Mouse (Mus musculus) cortical plate, adult 2 months (tissue): Measurements from ENCODE around the gene Cdk14. TPM values are rescaled to one million over a fixed set of nuclear protein-coding genes. Genes with fewer than 3 reads are reported as not detected.

ENCODE experiments used
- H3K27ac ChIP-seq: fragments of 200-500 bp; 2 replicates; pipeline ENCODE4 v1.5.1; 2012; ENCODE audit warnings: low read length, control low read depth, inconsistent platforms; ENCODE audit not compliant: insufficient read depth
- H3K4me1 ChIP-seq: fragments of 200-500 bp; 2 replicates; pipeline ENCODE4 v1.6.1; 2011; ENCODE audit warnings: low read length; ENCODE audit not compliant: control insufficient read depth, insufficient read depth
- H3K4me3 ChIP-seq: fragments of 200-500 bp; 2 replicates; pipeline ENCODE4 v1.5.1; 2011; ENCODE audit warnings: mild to moderate bottlenecking, low read length, control low read depth; ENCODE audit not compliant: insufficient read depth
- CTCF ChIP-seq: fragments of 200-500 bp; IDR thresholded peaks from 2 replicates; pipeline ENCODE4 v1.5.1; 2011; ENCODE audit warnings: mild to moderate bottlenecking, control low read depth, low read length; ENCODE audit not compliant: insufficient read depth; ENCODE audit errors: extremely low read depth
- POLR2A ChIP-seq: fragments of 200-500 bp; IDR thresholded peaks from 2 replicates; pipeline ENCODE4 v1.6.1; 2011; ENCODE audit warnings: mild to moderate bottlenecking, low read length, control low read depth; ENCODE audit not compliant: insufficient read depth; ENCODE audit errors: extremely low read depth
- polyA plus RNA-seq: library from polyadenylated mRNA; depleted of rRNA; stranded (reverse); fragments of >200 nt; gene quantifications from 2 replicates; pipeline ENCODE4 v1.2.3, GENCODE M21; 2012

Gene Cdk14
- polyA plus RNA-seq, 1 experiment = 89.5 TPM

GRCm38 (mm10) chr5:4991023-4991422 is 429.1 kb downstream of the Cdk14 start:
- Histone ChIP-seq H3K4me1 (peaks cover 17% of the 10 kb centered on the region), H3K27ac (peak overlapping the region; percentile 20), H3K4me3 (no peak overlapping the region)
- TF ChIP-seq CTCF (no peak), POLR2A (no peak)

- Histone ChIP-seq H3K4me3 (no peak overlapping the region), H3K4me1 (peaks cover 17% of the 10 kb centered on the region), H3K27ac (peak overlapping the region; percentile 89)
- TF ChIP-seq CTCF = no peak
- no peak for TF ChIP-seq POLR2A
Measured at GRCm38 (mm10) chr5:4990237-4990636, 429.9 kb downstream of the Cdk14 start.

DNA sequence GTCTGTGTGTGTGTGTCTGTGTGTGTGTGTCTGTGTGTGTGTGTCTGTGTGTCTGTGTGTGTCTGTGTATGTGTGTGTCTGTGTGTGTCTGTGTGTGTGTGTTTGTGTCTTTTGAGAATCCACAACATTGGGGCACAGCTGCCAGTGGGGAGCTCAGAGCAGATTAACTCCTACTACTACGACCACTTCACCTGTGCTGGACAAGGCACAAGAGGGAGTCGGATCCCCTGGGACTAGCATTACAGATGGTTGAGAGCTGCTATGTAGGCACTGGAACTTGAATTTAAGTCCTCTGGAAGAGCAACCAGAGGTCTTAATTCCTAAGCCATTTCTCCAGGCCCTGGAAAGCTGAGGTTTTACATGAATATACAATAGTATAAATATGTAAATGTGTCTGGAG is 433.9 kb downstream of the Cdk14 start:
- H3K27ac ChIP-seq = no peak overlapping the region
- no peak overlapping the region for H3K4me3 ChIP-seq
- TF ChIP-seq CTCF (no peak), POLR2A (no peak)
- H3K4me1 ChIP-seq = peaks cover 5% of the 10 kb centered on the region

DNA sequence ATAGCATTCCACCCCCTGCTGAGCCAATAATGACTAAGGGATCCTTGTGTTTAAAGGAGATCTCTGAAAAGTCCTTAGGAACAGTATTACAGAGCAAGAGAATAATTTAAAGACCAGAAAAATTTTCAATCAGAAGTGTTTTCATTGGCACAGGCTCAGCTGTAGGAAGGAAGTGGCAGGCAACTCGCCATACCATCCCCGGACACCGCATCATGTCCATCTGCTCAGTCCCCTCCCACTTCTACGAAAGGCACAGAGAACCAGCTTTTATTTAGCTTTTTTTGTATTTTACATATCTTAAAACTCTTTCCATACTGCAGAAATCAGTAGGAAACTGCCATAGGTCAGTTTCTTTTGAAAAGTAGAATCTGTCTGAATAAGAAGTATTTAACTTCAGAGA is 440.6 kb downstream of the Cdk14 start:
- H3K27ac ChIP-seq = no peak overlapping the region
- TF ChIP-seq POLR2A = no peak
- no peak for TF ChIP-seq CTCF
- no peak overlapping the region for H3K4me3 ChIP-seq

DNA sequence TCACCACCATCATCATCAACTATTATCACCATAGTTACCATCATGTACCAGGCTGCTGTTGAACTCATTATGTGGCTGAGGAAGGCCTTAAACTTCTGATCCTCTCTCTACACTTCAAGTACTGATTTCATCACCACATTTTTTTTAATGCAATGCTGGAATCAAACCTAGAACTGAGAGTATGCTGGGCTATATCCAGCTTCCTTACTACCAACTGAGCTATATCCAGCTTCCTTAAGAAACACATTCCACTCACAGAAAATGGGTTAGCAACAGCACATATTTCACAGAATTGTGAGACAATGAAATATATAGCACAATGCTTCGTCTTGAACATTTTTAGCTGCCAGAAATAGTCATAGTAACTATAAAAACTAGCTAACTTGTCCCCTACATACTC is 446.7 kb downstream of the Cdk14 start:
- TF ChIP-seq CTCF = no peak
- TF ChIP-seq POLR2A = no peak
- no peak overlapping the region for H3K4me3 ChIP-seq
- no peak overlapping the region for H3K27ac ChIP-seq
- H3K4me1 ChIP-seq = no peaks in the 10 kb centered on the region

More for the DNA sequence above, 440.6 kb downstream of the Cdk14 start:
- no peaks in the 10 kb centered on the region; the same call in 1 of the 2 replicates for H3K4me1 ChIP-seq

- TF ChIP-seq CTCF = peak; percentile 89
- TF ChIP-seq POLR2A = no peak
- no peak overlapping the region for H3K27ac ChIP-seq
- H3K4me3 ChIP-seq = no peak overlapping the region
- peaks cover 3% of the 10 kb centered on the region; the same call in 1 of the 2 replicates for H3K4me1 ChIP-seq
Measured at GRCm38 (mm10) chr5:4962063-4962610, 458.0 kb downstream of the Cdk14 start.

DNA sequence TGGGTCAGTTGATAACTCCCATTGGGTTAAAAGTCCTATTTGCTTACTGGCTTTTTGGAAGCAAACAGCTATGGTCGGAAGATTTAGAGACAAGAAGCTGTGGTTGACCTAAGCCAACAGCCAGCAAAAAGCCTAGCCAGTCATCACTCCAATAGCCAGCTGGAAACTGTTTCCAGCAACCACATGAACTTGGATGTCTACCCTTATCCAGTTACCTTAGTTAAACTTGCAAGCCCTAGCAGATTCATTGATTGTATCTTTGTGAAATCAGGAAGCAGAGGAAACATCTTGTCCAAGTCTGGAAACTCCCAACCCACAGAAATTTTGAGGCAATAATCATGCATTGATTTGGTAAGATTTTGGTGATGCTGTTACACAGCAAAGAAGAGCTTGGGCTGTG is 458.5 kb downstream of the Cdk14 start:
- TF ChIP-seq CTCF (no peak), POLR2A (no peak)
- Histone ChIP-seq H3K4me1 (peaks cover 3% of the 10 kb centered on the region; the same call in 1 of the 2 replicates), H3K27ac (no peak overlapping the region), H3K4me3 (no peak overlapping the region)

DNA sequence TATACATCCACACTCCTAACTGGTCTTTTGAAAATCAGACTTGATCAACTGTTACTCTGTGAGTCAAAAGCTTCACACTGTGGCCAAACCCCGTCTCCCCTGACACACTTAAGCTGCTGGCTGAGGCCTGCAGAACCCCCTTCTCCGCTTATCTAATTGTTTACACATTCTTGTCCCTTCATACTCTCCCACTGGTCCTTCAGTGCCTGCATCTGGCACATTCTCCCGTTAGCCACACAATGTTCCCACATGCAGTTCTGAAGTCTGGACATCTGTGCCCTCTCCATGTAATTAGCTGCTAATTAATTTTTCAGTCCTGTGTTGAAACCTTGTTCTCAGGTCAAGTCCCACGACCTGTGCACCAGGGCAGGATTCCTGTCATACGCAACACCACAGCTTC is 460.7 kb downstream of the Cdk14 start:
- Histone ChIP-seq H3K27ac (no peak overlapping the region), H3K4me1 (peaks cover 2% of the 10 kb centered on the region; the same call in 1 of the 2 replicates)
- TF ChIP-seq POLR2A (no peak), CTCF (no peak)

DNA sequence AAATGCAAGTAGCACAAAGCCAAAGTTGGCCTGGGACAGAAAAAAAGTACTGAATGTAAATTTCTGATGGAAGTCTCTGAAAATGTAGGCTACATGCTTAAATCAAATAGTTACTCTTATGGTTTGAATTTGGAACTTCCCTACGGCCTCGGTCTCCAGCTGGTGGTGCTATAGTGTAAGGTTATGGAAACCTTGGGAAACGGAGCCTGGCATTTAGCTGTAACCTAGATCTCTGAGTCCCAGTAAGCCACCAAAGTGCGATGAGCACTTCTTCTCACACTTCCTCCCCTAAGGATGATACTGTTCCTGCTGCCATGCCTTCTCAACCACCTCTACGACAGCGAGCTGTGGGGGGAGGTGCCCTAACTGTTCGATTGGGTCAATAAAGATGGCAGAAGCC is 464.1 kb downstream of the Cdk14 start:
- no peak overlapping the region for H3K4me3 ChIP-seq
- H3K4me1 ChIP-seq = no peaks in the 10 kb centered on the region
- TF ChIP-seq CTCF (peak; percentile 24; the same call in 1 of the 2 replicates), POLR2A (no peak)
- no peak overlapping the region for H3K27ac ChIP-seq

More for the DNA sequence above, 460.7 kb downstream of the Cdk14 start:
- no peak overlapping the region for H3K4me3 ChIP-seq

DNA sequence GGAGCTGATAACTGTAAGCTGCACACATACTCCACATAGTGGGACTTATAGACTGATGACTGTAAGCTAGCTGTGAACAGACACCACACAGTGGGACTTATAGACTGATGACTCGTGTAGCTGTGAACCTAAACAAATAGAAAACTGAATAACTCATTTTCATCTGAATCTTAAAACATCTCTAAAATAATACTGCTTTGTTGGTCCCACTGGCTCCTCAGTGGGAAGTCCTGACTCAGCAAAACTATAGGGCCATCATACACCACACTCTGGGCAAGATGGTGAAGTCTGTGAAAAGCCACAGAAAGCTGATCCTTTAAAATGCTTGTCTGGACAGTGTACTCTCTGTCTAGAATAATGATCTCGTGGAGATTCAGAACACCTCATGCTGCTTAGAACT is 464.7 kb downstream of the Cdk14 start:
- H3K4me3 ChIP-seq = no peak overlapping the region
- no peaks in the 10 kb centered on the region for H3K4me1 ChIP-seq

More for the DNA sequence above, 464.7 kb downstream of the Cdk14 start:
- no peak for TF ChIP-seq CTCF
- H3K27ac ChIP-seq = no peak overlapping the region
